Mouse (Mus musculus) kidney, embryonic 15.5 days (tissue): ENCODE measurements around the gene Cd200. TPM values are rescaled to one million over a fixed set of nuclear protein-coding genes. Genes with fewer than 3 reads are reported as not detected.

ENCODE experiments used
- ATAC-seq: fragments of 200-750 bp; cut with Nextera tagmentation; replicated peaks from 2 replicates; pipeline ENCODE4 v1.8.0; 2017; ENCODE audit warnings: moderate TSS enrichment; ENCODE audit not compliant: low FRiP score
- H3K27ac ChIP-seq: fragments of 300-500 bp; sonication (generic); 2 replicates; pipeline ENCODE4 v1.5.1; 2015; ENCODE audit warnings: mild to moderate bottlenecking, inconsistent platforms
- H3K27me3 ChIP-seq: fragments of 300-500 bp; sonication (generic); 2 replicates; pipeline ENCODE4 v1.6.1; 2015; ENCODE audit warnings: inconsistent platforms
- H3K36me3 ChIP-seq: fragments of 300-500 bp; sonication (generic); 2 replicates; pipeline ENCODE4 v1.6.1; 2015; ENCODE audit warnings: inconsistent platforms
- H3K4me1 ChIP-seq: fragments of 300-500 bp; sonication (generic); 2 replicates; pipeline ENCODE4 v1.6.1; 2015; ENCODE audit warnings: inconsistent platforms
- H3K4me2 ChIP-seq: fragments of 300-500 bp; sonication (generic); 2 replicates; pipeline ENCODE4 v1.6.1; 2015; ENCODE audit warnings: moderate library complexity, mild to moderate bottlenecking, inconsistent platforms
- H3K4me3 ChIP-seq: fragments of 300-500 bp; sonication (generic); replicated peaks from 2 replicates; pipeline ENCODE4 v1.5.1; 2015; ENCODE audit warnings: mild to moderate bottlenecking, inconsistent platforms
- H3K9ac ChIP-seq: fragments of 300-500 bp; sonication (generic); 2 replicates; pipeline ENCODE4 v1.6.1; 2015; ENCODE audit warnings: mild to moderate bottlenecking, inconsistent platforms
- H3K9me3 ChIP-seq: fragments of 300-500 bp; sonication (generic); replicated peaks from 2 replicates; pipeline ENCODE4 v1.6.1; 2016; ENCODE audit warnings: inconsistent platforms
- WGBS: fragments of 180-500 bp; shearing (Covaris S2); methylation state at CpG from one replicate; pipeline ENCODE4 v1.1.7; 2015; ENCODE audit warnings: mixed read lengths; 5-methylcytosine and 5-hydroxymethylcytosine counted together
- polyA plus RNA-seq: library from polyadenylated mRNA; unstranded; fragments of >200 nt; fragmentation: Nextera tagmentation; extraction: Ambion mirVana; gene quantifications from 2 replicates; pipeline ENCODE4 v1.2.1, GENCODE M21; 2015

Cd200 gene
- polyA plus RNA-seq, 1 experiment from 2014 or later: 34.9 TPM

DNA sequence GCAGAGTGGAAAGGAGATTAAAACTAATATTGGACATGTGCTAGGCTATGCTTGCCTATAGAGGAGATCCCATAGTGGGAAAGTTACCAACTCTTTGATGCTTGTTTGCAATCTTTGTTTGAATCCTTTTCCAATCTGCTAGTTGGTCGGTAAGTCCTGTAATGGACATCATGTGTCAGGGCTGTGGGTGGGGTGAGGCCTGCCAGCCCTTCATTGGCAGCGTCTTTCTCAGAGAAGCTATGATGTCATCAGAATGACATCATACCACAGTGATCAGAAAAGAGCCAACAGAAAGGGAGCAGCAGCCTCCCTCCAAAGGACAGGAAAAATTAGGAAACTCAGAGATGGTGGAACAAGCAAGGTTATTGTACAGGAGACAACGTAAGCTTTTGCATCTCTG, 9.4 kb downstream of the Cd200 start:
- no peaks in the 10 kb centered on the region for H3K36me3 ChIP-seq
- WGBS: 76% methylated on average over 3 of the region's 3 CpGs
- no peak for ATAC-seq
- no peaks in the 10 kb centered on the region for H3K9me3 ChIP-seq
- no peak overlapping the region for H3K4me2 ChIP-seq
- H3K27me3 ChIP-seq: no peaks in the 10 kb centered on the region
- H3K4me3 ChIP-seq: no peak overlapping the region
- H3K27ac ChIP-seq: no peak overlapping the region
- H3K9ac ChIP-seq: no peak overlapping the region
- no peaks in the 10 kb centered on the region for H3K4me1 ChIP-seq

DNA sequence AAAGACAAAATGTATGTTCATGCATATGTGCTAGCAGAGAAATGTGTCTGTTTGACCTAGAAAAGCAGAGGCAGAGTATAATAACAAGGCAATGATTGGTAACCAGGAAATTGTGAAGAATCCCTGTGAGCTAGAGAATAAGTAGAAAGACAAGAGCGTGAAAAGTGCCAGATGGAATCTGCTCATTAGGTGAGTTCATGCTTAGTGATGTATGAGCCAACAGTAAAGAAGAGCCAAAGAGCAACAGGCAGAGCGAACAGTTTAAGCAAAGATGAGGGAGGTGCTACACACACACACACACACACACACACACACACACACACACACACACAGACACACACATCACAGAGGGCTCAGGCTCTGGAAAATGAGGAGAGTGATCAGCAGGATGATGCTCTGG, 11.4 kb downstream of the Cd200 start:
- ATAC-seq: no peak
- Histone ChIP-seq H3K27ac (no peak overlapping the region), H3K4me3 (no peak overlapping the region), H3K36me3 (no peaks in the 10 kb centered on the region), H3K27me3 (no peaks in the 10 kb centered on the region), H3K9ac (no peak overlapping the region), H3K4me2 (no peak overlapping the region), H3K9me3 (no peaks in the 10 kb centered on the region), H3K4me1 (no peaks in the 10 kb centered on the region)
- WGBS: 72% methylated on average over 2 of the region's 2 CpGs

DNA sequence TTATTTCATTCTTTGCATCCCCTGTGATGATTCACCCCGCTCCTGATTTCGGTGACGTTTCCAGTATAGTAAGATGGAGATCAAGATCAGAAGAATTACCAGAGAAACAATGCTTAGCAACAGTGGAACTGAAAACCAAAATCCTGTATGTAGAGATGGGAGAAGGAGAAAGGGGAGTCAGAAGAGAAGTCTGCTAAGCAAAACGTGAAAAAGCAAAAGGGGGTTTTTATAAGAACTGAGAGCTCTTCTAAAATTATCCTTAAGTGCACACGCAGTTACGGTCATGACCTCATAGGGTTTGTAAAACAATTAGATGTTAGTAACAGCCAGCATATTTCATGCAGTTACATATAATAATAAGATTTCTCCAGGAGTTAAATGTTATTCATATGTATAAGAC, 16.6 kb downstream of the Cd200 start:
- Histone ChIP-seq H3K9ac (no peak overlapping the region), H3K4me2 (no peak overlapping the region), H3K4me3 (no peak overlapping the region), H3K4me1 (0 out of 2 replicates have a peak, but pooled peaks cover 3% of the 10 kb centered on the region), H3K9me3 (no peaks in the 10 kb centered on the region), H3K27me3 (no peaks in the 10 kb centered on the region), H3K36me3 (no peaks in the 10 kb centered on the region), H3K27ac (no peak overlapping the region)
- ATAC-seq: no peak
- 88% methylated on average over 6 of the region's 6 CpGs for whole genome bisulfite sequencing

DNA sequence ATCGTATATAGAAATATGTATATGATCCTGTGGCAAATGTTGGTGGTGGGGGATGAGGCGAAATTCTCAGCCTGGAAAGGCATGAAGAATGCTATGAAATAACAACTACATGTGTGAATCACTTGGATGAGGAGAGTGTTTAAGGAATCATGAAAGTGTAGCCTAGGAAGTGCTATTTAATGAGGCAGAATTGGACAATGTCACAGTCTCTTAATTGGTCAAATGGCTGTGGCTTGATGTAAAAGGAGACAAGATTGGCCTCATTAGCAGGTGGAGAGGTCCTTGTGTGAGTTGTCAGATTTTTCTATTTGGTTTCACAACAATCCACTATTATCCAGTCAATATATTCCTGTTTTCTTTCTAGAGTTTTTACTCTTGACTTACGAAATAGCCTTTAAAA, 17.2 kb downstream of the Cd200 start:
- 87% methylated on average over 3 of the region's 3 CpGs for WGBS
- no peak overlapping the region for H3K4me3 ChIP-seq

DNA sequence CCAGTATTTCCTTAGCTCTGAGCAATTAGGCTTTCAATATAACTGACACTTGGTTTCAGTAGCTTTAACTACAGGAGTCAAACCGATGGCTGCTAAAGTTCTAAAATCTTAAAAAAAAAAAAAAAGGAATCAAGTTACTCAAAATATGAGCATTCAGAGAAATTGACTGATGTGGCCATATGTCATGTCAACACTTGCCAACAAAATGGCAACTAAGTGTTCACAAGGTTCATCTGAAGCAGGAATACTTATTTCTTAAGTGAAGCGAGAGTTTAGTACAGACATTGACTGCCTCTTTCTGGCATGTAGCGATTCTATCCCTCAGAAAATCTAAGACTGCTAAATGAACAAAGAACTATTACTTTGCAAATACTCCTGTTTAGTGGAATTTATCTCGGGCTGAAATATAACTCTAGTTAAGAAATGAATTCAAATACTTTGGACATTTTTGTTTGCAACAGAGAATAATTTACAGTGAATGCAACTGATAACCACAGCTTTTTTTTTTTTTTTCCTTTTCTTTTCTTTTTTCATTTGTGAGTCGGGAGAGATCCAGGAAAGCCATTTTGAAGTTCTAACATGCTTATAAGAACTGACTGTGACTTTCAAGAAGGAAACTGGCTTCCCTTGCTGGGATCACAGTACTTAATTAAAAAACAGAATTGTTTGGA, 18.4 kb downstream of the Cd200 start:
- Histone ChIP-seq H3K27me3 (no peaks in the 10 kb centered on the region), H3K4me3 (no peak overlapping the region), H3K36me3 (no peaks in the 10 kb centered on the region), H3K4me2 (no peak overlapping the region), H3K27ac (no peak overlapping the region), H3K4me1 (0 out of 2 replicates have a peak, but pooled peaks cover 3% of the 10 kb centered on the region), H3K9ac (no peak overlapping the region), H3K9me3 (no peaks in the 10 kb centered on the region)
- 63% methylated on average over 5 of the region's 5 CpGs for WGBS
- ATAC-seq: no peak

More for the DNA sequence above, 17.2 kb downstream of the Cd200 start:
- Histone ChIP-seq H3K27me3 (no peaks in the 10 kb centered on the region), H3K9me3 (no peaks in the 10 kb centered on the region), H3K4me1 (0 out of 2 replicates have a peak, but pooled peaks cover 3% of the 10 kb centered on the region), H3K36me3 (no peaks in the 10 kb centered on the region), H3K4me2 (no peak overlapping the region), H3K9ac (no peak overlapping the region), H3K27ac (no peak overlapping the region)
- no peak for ATAC-seq

DNA sequence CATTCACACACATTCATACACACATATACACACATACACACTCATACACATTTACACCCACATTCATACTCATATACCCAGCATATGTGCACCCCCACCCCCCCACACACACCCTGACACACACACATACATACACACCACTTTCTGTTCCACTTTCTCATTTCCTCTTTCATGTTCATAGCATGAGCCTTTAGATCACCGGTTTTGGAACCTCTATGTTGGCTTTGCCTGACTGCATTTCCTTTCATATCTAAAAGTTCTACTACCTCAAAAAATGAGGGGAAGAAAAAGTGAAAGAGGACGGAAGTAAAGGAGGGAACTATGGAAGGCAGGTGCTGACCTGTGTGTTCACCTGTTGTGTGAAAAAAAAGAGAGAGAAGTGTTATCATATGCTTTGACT, 19.0 kb downstream of the Cd200 start:
- Histone ChIP-seq H3K9ac (no peak overlapping the region), H3K4me2 (no peak overlapping the region), H3K9me3 (no peaks in the 10 kb centered on the region), H3K27me3 (no peaks in the 10 kb centered on the region), H3K27ac (no peak overlapping the region), H3K36me3 (no peaks in the 10 kb centered on the region), H3K4me1 (0 out of 2 replicates have a peak, but pooled peaks cover 3% of the 10 kb centered on the region), H3K4me3 (no peak overlapping the region)
- 70% methylated on average over 2 of the region's 2 CpGs for WGBS
- ATAC-seq: no peak

DNA sequence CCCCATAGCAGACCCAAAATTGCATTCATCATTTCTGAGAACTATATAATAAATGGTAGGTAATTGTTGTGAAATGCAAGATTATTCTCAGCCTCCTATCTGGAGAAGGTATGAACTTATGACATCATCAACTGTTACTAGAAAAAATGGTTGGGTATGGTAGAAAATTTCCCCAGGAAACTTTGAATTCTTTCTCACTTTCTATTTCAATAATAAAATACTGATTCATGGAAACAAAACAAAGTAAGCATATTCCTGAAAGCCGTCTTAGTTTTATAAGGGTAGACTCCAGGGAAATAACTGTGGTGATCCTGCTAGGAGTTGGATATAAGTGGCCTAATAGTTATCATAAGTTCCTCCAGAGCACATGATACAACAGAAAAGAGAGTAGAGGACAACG, 19.8 kb downstream of the Cd200 start:
- no peak overlapping the region for H3K9ac ChIP-seq
- H3K9me3 ChIP-seq: no peaks in the 10 kb centered on the region
- WGBS: 82% methylated on average over 2 of the region's 2 CpGs
- ATAC-seq: no peak
- no peak overlapping the region for H3K27ac ChIP-seq
- no peak overlapping the region for H3K4me2 ChIP-seq
- no peaks in the 10 kb centered on the region for H3K36me3 ChIP-seq
- no peak overlapping the region for H3K4me3 ChIP-seq
- H3K27me3 ChIP-seq: no peaks in the 10 kb centered on the region
- H3K4me1 ChIP-seq: 0 out of 2 replicates have a peak, but pooled peaks cover 3% of the 10 kb centered on the region

DNA sequence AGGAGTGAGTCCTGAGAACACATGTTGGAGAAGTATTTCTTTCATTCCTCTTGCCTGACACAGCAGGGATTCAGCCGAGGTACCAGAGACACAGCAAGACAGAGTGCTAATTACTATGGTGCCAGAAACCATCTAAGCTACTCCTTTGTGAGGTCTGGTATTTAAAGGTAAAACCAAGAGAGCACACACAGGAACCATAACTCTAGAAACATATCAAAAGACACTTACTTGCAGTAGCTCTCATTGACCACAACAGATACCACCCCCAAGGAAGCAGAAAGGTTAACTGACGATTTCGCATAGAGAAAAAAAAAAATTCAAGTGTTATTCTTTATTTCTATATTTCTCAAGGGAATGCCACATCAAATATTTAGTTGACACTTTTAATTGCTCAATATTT, 27.0 kb downstream of the Cd200 start:
- WGBS: 86% methylated on average over 3 of the region's 3 CpGs

DNA sequence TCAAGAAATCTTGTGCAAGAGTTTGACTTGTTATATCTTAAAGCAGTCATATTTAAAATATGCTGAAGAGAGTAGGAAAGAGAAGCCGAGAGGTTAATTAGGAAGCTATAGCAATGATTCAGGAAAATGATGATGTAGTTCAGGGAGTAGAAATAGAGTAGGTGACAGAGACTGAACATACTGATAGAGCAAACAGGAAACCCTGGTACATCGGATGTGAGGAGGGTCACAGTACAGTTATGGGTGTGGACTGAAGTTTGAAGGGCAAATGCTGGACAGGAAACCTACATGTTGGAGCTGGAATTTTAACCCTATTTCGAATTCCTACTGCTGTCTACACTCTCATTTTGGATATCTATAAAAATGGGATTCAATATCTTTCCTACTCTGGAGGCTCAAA, 29.9 kb downstream of the Cd200 start:
- Histone ChIP-seq H3K36me3 (no peaks in the 10 kb centered on the region; the same call in 1 of the 2 replicates), H3K27ac (no peak overlapping the region), H3K4me3 (no peak overlapping the region), H3K9me3 (no peaks in the 10 kb centered on the region), H3K9ac (no peak overlapping the region), H3K4me1 (no peaks in the 10 kb centered on the region), H3K27me3 (no peaks in the 10 kb centered on the region), H3K4me2 (no peak overlapping the region)
- ATAC-seq: no peak
- WGBS: 75% methylated on average over 3 of the region's 3 CpGs

More for the DNA sequence above, 27.0 kb downstream of the Cd200 start:
- no peak for ATAC-seq
- Histone ChIP-seq H3K27ac (no peak overlapping the region), H3K4me2 (no peak overlapping the region), H3K9ac (no peak overlapping the region), H3K36me3 (no peaks in the 10 kb centered on the region; the same call in 1 of the 2 replicates), H3K9me3 (no peaks in the 10 kb centered on the region), H3K27me3 (no peaks in the 10 kb centered on the region), H3K4me1 (no peaks in the 10 kb centered on the region), H3K4me3 (no peak overlapping the region)

DNA sequence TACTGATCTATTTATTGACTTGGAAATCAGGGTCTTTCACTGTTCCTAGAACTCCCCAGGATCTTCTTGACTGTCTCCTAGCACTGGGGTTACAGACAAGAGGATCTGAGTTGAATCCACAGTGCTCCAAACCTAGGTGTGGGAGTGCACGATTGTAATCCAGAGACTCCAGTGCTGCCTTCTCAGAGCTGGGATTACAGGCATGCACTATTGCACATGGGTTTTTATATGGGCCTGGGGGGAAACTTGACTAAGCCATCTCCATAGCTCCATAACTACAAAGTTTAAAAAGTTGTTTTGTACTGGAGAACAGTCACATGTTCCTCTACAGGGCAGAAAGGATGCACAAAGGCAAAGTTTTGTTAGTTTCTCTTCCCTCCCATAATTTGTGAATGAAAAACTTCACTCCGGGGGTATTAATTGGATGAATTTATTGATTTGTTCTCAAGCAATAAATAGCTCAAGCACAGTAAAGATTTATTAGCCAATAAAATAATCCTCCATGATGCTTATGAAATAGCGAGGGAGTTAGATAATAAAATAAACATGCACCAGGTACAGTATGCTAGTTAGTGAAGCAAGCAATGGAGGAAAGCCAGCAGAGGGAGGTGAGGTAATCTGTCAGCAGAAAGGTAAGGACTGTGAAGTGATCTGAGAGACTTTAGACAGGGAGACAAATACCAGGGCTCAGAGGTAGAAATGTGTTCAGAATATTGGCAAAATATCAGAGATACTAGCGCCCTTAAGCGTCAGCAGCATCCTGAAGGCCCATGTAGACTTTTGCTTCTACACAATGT, 30.5 kb downstream of the Cd200 start:
- H3K4me3 ChIP-seq: no peak overlapping the region
- H3K9ac ChIP-seq: no peak overlapping the region
- H3K9me3 ChIP-seq: no peaks in the 10 kb centered on the region
- no peaks in the 10 kb centered on the region; the same call in 1 of the 2 replicates for H3K36me3 ChIP-seq
- ATAC-seq: no peak
- H3K4me2 ChIP-seq: no peak overlapping the region
- no peaks in the 10 kb centered on the region for H3K4me1 ChIP-seq
- no peak overlapping the region for H3K27ac ChIP-seq
- no peaks in the 10 kb centered on the region for H3K27me3 ChIP-seq
- 77% methylated on average over 5 of the region's 5 CpGs for WGBS

DNA sequence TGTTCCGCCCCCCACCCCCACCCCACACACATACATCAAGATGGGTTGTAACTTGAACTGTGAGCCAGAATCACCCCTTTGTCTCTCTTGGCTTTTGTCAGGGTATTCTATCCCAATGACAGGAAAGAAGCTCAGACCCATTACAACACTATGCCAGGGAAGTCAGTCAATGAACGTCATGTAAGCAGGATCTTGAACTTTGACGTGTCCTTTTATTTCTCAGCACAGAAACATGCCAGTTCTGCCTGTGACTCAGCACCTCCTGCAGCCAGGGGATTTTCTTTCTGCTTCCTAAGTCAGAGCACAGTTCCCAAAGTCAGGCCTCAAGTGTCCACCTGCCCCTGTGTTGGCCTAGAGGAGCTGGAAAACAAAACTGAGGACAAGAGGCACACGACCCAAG, 31.5 kb downstream of the Cd200 start:
- no peak overlapping the region for H3K9ac ChIP-seq
- 86% methylated on average over 4 of the region's 4 CpGs for WGBS
- no peaks in the 10 kb centered on the region for H3K27me3 ChIP-seq
- H3K4me1 ChIP-seq: no peaks in the 10 kb centered on the region
- H3K4me2 ChIP-seq: no peak overlapping the region
- H3K27ac ChIP-seq: no peak overlapping the region
- ATAC-seq: no peak
- no peak overlapping the region for H3K4me3 ChIP-seq
- H3K9me3 ChIP-seq: no peaks in the 10 kb centered on the region
- no peaks in the 10 kb centered on the region for H3K36me3 ChIP-seq

DNA sequence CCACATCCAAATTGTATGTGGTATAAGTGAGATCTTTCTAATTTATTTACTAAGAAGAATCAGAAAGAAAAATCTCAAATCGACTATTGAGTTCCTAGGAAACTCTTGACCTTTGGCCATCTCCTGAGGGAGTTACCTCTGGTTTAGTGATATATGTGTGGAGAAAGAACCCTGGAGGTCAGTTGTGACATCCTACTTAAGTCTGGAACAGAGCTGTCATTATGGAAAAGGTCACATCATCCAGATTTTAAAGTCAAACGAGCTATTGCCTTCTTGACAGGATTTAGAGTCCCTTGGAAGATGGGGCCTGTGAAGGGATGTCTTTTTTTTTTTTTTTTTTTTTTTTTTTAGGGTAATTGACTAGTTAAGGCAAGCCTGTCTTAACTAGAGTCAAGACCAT, 32.0 kb downstream of the Cd200 start:
- Histone ChIP-seq H3K4me3 (no peak overlapping the region), H3K27ac (no peak overlapping the region), H3K9me3 (no peaks in the 10 kb centered on the region), H3K9ac (no peak overlapping the region), H3K27me3 (no peaks in the 10 kb centered on the region), H3K4me2 (no peak overlapping the region), H3K36me3 (no peaks in the 10 kb centered on the region), H3K4me1 (no peaks in the 10 kb centered on the region)
- ATAC-seq: no peak
- WGBS: 34% methylated on average over 2 of the region's 2 CpGs
